Mouse (Mus musculus) megakaryocyte, adult 5-6 weeks (primary cell): Measurements from ENCODE around the gene St8sia6. TPM values are rescaled to one million over a fixed set of nuclear protein-coding genes. Genes with fewer than 3 reads are reported as not detected.
"Not testable (repeated sequence)": the region's sequence is repeated elsewhere in the genome, so short reads cannot be mapped to it uniquely, and the experiment has no call there.

Source experiments
- ATAC-seq: 2 replicates; pipeline ENCODE4 v1.8.0; 2016; ENCODE audit warnings: mild to moderate bottlenecking, inconsistent platforms; ENCODE audit not compliant: poor library complexity, severe bottlenecking
- total RNA-seq, 2 experiments: library from RNA; stranded (forward) in 1 of 2; stranded (reverse) in 1 of 2; fragments of 153-499, 151-499 nt in 1 of 2; fragments of 221-1000, 200-1000 nt in 1 of 2; gene quantifications; 2 replicates each; pipeline versions ENCODE4 v1.2.3 to v1.2.4; 2015 to 2017

The St8sia6 gene
- total RNA-seq, 2 experiments from 2014 or later: 3.5 to 4.2 TPM

DNA sequence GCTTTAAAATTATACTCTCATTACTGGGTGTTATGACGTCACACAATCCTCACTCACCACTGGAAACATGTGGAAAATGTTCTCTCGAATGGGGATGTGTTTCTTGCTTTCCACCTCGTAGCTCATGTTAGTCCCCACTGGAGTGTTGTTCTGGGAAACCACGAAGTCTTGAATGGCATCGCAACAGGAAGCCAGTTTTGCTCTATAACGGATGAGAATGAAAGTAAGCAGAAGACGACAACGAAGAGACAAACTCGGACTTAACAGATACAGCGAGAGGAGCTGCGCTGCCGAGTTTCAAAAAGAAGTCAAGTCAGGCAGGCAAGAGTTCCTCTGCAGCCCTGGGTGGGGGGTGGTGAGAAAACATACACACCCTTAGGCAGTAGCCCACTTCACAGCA is 121.4 kb downstream of the St8sia6 start:
- ATAC-seq: no peak

DNA sequence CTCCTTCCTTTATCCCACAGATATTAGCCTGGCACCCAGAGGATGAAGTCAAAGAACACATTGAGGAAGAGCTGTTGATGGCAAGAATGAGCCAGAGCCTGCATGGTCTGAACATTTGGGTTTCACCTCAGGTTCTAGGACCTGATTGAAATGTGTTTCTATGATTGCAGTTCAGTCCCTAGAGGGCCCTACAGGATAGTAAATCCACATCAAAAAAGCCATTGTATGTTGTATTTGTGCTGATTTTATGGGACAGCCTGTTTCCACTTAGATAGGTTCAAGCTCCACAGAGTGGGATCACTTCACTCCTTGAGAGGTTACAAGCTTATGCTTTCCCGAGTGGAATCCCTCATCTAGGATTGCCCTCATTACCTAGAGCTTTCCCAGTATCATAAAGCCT is 159.0 kb downstream of the St8sia6 start:
- ATAC-seq: no peak

GRCm38 (mm10) chr2:13630136-13630832 is 163.6 kb downstream of the St8sia6 start:
- ATAC-seq: no peak

DNA sequence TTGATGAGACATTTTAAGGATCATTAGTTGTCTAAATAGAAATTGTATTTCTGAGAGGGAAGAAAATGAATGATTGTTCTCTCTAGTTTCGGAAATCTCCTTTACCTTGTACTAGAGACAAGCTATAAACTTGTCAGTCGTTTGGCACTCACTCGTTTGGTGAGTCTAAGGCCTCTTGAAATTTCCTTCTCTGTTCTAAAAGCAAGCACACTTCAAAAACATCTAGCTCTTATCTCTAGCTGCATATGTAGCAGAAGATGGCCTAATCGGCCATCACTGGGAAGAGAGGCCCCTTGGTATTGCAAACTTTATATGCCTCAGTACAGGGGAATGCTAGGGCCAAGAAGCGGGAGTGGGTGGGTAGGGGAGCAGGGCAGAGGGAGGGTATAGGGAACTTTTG is 190.2 kb downstream of the St8sia6 start:
- ATAC-seq: not testable (repeated sequence)

DNA sequence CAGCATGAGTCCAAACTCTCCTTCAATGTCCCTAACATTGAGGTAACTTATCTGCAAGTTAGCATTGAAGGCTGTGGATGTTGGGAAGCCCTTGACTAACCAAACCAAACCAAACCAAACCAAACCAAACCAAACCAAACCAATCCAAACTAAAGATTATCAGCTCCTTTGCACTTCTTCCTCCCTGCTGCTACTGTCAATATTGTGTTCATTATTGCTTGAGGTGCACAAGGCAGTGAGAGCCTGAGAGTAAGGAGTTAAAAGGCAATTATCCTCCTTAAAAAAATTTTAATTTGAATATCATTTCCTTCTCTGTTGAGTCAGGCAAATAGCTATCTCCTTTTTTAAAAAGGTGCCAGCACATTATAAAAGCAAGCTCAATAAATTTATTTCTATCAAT is 190.8 kb downstream of the St8sia6 start:
- ATAC-seq: no peak

Other genes starting within 250 kb of the St8sia6 start
- gene Trdmt1, start 249.4 kb downstream of the St8sia6 start, total RNA-seq (2015): 11.9 and 15.6 TPM in 2 replicates
- 16.5 and 21.9 TPM in 2 replicates for gene Trdmt1, start 249.4 kb downstream of the St8sia6 start, total RNA-seq (2017)
- 3,013 and 3,476 TPM in 2 replicates for gene Vim, start 220.1 kb downstream of the St8sia6 start, total RNA-seq (2015)
- 2,898 and 3,189 TPM in 2 replicates for gene Vim, start 220.1 kb downstream of the St8sia6 start, total RNA-seq (2017)